Mouse (Mus musculus): ENCODE data around the gene Ddx47. TPM values are rescaled to one million over a fixed set of nuclear protein-coding genes. Genes with fewer than 3 reads are reported as not detected.
A peak's percentile ranks its signal among the peaks of the same experiment; 100 is the strongest.

Ddx47 gene
- total RNA-seq, 1 experiment from 2014 or later: 149 TPM

DNA sequence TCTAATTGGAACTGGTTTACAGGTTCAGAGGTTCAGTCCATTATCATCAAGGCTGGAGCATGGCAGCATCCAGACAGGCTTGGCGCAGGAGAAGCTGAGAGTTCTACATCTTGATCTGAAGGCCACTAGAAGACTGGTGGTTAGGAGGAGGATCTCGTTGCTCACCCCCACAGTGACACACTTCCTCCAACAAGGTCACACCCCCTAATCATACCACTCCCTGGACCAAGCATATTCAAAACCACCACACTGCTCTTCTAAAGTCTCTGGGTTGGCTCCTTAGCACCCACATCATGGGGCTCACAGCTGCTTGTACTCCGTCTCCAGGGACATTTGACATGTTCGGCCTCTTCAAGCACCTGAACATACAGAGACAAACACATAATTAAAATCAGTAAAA, 9.4 kb upstream of the Ddx47 start:
- ATAC-seq (replicated peaks; ENCODE audit: low read depth, poor library complexity, severe bottlenecking): peak; percentile 85

DNA sequence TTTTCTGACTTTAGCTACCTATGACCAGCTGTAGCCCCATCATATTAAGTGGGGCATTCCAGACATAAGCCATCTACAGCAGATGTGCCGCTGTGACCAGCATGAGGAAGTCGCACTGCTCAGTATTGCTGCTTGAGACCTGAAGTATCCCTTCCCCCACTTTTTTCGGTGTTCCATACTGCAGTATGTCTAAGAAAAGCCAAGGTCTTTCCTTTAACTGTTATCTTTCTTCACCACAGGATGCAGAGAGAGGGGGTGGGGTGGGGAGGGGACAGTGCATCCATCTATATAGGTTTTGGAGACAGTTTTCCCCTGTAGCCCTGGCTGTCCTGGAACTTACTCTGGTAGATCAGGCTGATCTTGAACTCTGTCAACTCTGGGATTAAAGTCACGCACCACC, 5.0 kb upstream of the Ddx47 start:
- ATAC-seq (replicated peaks; ENCODE audit: low read depth, poor library complexity, severe bottlenecking): peak; percentile 33

DNA sequence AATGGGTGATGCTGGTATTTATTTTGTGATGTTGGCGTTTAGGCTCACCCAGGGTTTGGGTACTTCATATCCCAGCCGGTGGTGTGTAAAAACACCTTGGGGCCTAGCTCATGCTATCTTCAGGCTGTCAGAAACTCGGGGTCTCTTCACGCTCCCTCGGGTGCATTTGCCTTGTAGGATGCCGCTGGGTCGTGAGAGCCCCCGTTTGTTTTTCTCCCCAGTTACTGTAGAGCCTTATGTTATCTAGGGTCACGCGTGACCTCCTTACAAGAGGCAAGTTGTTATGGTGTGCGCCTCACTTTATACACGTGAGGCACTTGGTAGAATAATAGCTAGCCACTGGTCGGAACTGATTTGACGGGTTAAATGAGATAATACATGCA, 313 bp downstream of the Ddx47 start:
- peak; percentile 33; the same call in 1 of the 2 replicates for ATAC-seq (replicated peaks; ENCODE audit: low read depth, poor library complexity, severe bottlenecking)

DNA sequence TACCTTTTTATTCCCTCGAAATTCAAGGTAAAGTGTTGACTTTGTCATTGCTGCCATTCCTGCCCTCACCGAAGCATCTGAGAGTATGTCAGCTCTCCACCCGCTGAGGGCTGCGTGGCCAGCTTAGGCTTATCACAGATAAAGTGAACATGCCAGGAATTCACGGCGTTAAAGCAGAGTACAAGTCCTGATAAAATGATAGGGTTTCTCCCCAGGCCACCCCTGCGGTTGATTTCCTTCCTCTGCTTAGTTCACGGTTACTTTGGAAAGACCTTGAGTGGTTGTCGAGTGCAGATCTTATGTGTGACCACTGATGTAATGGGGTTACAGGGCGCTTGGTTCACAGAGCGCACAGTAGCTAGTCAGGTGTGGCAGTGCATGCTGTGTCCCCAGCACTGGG, 5.8 kb downstream of the Ddx47 start:
- ATAC-seq (replicated peaks; ENCODE audit: low read depth, poor library complexity, severe bottlenecking): no peak

DNA sequence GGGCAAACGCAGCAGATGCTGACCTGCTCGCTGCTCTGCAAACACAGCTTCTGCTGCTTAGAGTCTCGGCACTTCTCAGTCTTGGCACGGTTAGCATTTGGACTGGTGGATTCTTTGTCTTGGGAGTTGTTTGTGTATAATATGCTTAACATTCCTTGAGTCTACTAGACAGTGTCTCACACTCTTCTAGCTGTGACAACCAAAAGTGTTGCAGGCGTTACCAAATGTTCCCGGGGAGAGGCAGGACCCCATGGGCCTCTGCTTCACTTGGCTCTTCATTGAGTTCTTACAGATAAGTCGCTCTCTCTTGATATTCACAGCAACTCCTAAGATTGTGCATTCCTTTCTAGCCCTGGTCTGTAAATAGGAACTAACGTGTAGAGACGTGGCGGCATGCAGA, 8.2 kb downstream of the Ddx47 start:
- no peak for ATAC-seq (replicated peaks; ENCODE audit: low read depth, poor library complexity, severe bottlenecking)

DNA sequence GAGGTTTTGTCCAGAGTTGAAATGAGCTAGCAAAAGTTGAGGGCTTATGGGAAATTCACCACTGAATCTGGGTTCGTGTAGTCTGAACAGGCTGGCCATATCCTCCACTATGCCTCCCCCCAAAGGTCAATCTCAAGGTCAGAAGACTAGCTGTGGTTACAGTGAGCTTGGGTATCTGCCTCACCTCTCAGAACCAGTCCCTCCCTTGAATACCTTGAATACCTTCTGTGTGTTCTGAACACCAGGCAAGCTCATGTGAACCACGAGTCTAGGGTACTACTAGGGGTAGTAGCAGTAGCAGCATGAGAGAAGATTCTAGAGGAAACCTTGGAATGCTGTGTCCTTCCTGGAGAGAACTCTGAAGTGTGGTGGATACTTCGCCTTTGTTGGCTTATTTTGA, 10.2 kb downstream of the Ddx47 start:
- ATAC-seq (replicated peaks; ENCODE audit: low read depth, poor library complexity, severe bottlenecking): no peak

DNA sequence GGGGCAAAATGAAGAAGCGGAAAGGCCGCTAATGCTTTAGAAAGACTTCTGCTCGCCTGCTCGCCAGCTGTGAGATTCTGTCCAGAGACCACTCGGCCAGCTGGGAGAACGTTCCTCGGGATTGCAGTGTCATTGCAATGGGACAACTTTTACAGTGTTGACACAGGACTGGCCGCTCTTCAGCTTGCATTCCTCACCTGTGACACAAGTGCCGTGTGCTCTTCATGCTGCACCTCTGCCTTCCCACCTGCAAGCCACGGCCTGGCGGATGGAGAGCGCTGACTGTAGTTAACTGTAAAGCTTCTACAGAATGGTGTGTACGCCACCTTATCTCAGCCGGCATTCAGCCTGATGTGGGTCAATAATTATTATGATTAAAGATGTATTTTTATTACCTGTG, 12.0 kb downstream of the Ddx47 start:
- no peak for ATAC-seq (replicated peaks; ENCODE audit: low read depth, poor library complexity, severe bottlenecking)

DNA sequence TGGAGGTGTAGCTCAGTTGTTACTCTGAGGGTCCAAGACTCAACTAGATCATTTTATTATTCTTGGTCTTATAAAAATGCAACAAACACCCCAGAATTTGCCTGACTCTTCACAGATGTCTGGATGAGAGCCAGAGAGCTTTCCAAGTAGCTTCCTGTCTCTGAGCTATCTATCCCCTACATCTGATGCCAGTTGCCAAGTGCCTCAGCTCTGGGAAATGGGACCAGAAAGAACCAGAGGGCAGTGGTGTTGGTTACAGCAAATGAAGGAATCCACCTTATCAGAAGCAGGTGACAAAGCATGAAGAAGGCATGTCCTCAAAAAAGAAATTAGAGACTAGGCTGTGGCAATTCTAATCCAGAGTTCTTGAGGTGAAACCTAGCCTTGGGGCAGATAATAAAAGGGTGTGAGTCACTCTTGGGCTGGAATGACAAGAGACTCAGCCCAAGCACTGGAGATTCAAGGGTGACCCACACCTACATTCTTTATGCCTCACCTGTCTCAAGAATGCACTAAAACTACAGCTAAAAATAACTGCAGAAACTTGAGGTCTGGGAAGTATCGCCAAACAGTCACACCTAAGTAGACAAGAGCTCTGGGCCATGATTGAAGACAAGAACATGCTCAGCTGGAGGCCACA, 13.5 kb downstream of the Ddx47 start:
- ATAC-seq (replicated peaks; ENCODE audit: low read depth, poor library complexity, severe bottlenecking): 0 out of 2 replicates have a peak, but pooled peaks have one; percentile 3

DNA sequence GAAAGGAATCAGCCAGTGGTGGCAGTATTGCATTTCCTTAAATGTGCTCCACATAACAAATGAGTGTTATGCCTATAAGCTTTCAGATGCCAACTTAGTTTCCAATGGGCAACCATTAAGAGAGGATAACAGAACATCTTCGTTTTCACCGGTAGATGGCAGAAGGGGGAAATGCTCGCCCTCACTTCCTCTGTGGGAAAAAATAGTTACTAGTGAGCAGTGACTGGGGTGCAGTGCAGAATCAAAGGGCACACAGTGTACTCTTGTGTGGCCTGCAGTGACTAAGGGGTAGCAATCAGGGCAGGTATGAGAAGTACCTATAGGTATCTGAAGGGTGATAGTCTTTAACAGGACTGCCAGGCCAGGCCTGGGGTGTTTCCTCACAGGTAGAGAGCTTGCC, 14.8 kb downstream of the Ddx47 start:
- peak; percentile 84 for ATAC-seq (replicated peaks; ENCODE audit: low read depth, poor library complexity, severe bottlenecking)

DNA sequence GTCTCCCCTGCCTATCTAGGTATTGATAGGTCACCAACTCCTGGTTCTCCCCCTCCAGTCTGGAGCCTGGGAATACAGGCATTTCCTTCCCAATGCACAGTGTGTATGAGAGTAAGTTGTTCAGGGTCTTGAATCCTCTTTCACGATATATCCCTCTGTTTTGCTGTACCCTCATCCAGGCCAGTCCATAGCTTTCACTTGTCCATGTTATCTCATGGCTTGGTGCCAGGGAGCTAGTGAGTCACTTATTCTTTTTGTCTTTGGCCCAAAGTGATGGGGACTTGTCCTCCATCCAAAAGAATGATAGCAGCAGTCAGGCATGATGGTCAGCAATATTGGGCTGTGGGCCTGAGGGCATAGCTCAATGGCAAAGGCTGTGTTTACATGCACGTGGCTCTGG, 15.3 kb downstream of the Ddx47 start:
- ATAC-seq (replicated peaks; ENCODE audit: low read depth, poor library complexity, severe bottlenecking): no peak

DNA sequence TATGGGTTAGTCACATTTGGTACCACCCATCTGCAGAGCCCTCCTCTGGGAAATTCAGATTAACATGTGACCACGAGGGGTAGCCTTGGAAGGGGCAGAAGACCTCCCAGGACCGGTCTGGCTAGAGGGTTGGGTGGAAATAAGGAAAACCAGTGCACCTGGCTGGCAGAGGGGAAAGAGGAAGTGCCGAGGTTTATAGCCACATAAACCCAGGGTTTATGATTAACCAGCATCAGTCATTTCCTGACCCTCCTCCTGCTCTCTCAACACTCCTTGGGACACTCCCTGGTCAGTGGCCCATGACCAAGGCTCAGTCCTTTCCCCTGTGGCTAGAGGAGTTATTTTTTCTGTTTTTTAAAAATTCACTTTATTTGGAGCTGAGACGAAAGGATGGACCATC, 17.8 kb downstream of the Ddx47 start:
- ATAC-seq (replicated peaks; ENCODE audit: low read depth, poor library complexity, severe bottlenecking): 0 out of 2 replicates have a peak, but pooled peaks have one; percentile 21

DNA sequence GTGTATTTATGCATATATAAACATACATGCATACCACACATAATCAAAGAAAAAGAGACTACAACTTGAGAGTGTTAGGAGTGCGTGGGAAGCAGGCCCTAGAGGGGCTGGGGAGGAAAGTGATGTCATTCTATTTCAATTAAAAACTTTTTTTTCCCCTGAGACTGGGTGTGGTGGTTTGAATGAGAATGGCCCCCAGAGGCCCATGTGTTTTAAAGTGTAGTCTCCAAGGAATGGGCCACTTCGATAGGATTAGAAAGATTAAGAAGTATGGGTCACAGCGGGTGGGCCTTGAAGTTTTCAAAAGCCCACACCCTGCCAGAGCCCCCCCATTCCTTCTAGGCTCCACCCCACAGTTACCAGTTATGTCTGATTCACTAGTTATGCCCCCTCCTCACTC, 27.3 kb downstream of the Ddx47 start:
- no peak for ATAC-seq (replicated peaks; ENCODE audit: low read depth, poor library complexity, severe bottlenecking)

DNA sequence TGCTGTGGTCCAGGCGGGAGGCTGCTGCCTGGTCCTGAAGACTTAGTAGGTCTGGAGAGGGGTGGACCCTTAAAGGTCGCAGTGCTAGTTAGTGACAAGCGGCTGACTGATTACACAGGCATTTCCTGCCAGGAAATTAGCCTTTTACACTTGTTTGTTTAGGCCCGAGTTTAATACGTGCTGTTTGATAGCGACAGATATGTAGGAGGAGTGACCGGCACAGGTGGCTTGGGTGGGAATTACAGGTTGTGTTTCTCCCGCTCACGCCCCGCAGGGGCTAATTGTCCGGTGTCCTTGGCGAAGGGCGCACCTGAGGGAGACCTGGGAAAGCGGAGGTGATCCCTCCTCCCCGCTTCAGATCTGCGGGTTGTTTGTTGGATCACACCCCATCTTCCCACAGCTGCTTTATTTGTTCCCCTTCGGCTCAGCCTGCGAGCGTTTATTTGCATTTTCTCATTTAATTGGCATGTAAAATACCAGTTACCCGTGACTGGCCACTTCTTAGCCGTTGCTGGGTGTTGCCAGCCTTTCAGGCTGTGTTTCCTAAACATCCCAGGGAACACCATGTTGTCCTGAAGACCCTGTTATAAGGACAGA, 29.0 kb downstream of the Ddx47 start:
- ATAC-seq (replicated peaks; ENCODE audit: low read depth, poor library complexity, severe bottlenecking): 0 out of 2 replicates have a peak, but pooled peaks have one; percentile 29

DNA sequence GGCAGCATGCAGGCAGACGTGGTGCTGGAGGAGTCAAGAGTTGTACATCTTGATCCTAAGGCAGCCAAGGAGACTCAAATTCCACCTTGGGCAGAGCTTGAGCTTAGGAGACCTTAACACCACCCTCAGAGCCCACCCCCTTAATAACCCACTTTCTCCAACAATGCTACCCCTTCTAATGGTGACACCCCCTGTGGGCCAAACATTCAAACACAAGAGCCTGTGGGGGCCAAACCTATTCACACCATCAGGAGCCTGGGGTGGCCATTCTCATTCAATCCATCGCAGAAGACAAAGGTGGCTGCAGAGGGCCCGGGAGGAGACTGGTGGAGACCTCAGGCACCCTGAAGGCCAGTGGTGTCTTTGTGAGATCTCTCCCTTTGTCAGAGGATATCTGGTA, 30.5 kb downstream of the Ddx47 start:
- no peak for ATAC-seq (replicated peaks; ENCODE audit: low read depth, poor library complexity, severe bottlenecking)

DNA sequence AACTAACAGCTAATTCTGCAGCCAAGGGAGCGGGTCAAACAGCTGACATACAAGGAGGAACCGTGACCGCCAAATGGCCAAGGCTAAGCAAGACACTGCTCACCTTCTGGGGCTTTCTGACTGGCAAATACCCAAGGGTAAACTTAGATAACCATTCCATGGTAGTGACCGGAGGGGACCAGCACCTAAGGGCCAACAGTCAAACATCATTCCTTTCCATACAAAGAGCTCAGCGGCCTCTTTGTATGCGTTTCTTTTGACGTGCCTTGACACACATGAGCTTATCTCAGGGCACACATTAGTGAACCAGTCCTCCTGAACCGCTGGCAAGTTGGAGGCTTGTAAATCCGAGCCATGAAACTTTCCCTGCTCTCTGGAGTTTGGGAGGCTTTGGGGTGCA, 35.9 kb downstream of the Ddx47 start:
- no peak for ATAC-seq (replicated peaks; ENCODE audit: low read depth, poor library complexity, severe bottlenecking)

DNA sequence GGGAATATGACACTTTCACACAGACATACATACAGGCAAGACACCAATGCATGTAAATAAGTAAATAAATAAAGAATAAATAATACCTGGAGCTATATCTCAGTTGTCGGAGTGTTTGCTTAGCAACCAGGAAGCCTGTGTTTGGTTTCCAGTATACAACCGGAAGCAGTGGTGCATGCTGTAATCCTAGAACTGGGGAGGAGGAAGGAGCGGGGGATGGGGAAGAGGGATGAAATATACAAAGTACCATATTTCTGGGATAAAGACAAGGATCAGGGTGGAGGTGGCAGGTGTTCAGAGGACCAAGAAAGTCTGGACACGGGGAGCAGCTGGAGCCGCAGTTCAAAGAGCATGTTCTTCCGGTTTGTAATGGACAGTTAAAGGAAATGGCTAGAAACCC, 37.1 kb downstream of the Ddx47 start:
- ATAC-seq (replicated peaks; ENCODE audit: low read depth, poor library complexity, severe bottlenecking): no peak

DNA sequence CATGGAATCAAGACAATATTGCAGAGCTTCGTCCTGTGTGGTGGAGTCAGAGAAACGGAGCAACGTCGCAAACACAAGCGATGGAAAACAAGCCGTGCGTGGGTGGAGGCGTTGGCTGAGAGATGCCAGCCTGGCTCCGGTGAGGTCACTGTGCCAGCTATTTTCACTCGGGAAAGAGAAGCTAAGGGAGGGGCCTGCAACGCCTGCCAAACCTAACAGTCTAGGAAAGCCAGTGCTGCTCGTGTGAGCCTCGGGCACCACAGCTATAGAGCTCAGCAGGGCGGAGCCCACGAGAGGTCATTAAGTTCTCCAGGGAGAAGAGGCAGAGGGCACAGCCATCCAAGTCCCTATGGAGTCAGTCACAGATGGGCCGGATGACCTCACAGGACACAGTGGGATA, 37.5 kb downstream of the Ddx47 start:
- ATAC-seq (replicated peaks; ENCODE audit: low read depth, poor library complexity, severe bottlenecking): no peak

DNA sequence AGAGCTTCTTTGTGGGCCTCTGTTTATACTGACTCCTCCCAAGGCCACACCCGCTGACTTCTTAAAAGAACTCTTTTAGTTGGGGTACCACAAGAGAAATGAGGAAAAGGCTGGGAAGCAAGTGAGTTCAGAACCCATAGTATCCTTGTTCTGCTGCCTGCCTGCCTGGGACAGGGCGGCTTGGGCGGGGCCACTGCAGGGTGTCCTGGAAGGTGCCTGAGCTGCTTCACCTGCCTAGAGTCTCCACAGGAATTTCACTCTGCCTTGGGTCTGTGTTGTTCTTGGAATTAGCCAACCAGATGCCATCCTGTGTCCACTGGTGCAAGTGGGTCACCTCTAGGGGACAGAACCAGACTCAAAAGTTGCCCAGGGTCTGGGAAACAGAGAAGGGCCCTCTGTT, 42.4 kb downstream of the Ddx47 start:
- no peak for ATAC-seq (replicated peaks; ENCODE audit: low read depth, poor library complexity, severe bottlenecking)

DNA sequence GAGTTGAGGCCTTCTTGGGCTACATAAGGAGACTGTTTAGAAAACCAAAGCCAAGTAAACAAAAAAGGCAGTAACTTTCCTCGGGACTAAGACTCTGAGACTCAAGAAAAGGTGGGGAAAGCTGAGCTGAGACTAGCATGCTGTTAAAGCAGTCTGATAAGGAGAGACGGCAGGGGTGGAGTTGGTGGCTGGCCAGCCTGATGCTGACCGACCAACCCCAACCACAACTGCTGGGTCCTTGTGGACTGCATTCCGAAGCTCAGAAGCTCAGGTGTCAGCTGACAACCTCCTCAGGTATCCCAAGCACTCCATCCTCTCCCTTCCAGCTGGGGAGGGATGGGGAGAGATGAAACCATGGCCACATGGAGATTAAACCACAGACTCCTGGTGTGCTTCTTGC, 44.5 kb downstream of the Ddx47 start:
- no peak for ATAC-seq (replicated peaks; ENCODE audit: low read depth, poor library complexity, severe bottlenecking)

DNA sequence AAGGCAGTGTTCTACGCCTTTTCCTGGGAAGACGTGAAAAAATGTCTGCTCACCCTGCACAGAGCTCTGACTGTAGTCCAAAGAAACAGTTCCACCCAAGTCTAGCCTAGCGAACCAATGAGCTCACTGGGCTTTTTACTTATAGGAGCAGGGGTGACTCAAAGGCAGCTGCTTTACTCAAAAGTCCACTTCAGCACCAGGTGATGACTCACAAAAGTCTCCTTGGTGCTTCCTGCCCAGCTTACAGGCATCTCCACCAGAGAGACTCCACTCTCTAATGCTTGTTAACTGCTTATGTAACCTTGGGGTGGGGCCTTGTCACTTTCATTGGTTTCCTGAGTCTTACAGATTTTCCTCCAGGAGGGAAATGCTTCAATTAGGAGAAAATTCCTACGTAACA, 49.3 kb downstream of the Ddx47 start:
- ATAC-seq (replicated peaks; ENCODE audit: low read depth, poor library complexity, severe bottlenecking): no peak

DNA sequence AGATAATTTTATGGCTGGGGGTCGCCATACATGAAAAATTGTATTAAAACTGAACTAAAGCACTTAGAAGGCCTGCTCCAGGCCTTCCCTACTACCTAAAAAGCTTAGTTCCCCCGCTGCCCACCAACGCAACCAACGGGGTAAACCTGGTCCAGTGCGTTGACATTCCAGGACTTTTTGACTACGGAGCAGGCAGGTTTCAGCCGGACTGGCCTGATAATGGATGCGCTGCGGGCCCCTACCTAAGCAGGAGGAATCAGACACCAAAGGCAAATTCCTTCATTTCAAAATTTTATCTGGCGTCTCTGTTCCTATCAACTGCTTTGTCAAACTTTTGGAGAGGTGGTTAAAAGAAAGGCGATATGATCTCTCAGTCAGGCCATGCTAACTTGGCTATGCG, 53.2 kb downstream of the Ddx47 start:
- ATAC-seq (replicated peaks; ENCODE audit: low read depth, poor library complexity, severe bottlenecking): no peak

DNA sequence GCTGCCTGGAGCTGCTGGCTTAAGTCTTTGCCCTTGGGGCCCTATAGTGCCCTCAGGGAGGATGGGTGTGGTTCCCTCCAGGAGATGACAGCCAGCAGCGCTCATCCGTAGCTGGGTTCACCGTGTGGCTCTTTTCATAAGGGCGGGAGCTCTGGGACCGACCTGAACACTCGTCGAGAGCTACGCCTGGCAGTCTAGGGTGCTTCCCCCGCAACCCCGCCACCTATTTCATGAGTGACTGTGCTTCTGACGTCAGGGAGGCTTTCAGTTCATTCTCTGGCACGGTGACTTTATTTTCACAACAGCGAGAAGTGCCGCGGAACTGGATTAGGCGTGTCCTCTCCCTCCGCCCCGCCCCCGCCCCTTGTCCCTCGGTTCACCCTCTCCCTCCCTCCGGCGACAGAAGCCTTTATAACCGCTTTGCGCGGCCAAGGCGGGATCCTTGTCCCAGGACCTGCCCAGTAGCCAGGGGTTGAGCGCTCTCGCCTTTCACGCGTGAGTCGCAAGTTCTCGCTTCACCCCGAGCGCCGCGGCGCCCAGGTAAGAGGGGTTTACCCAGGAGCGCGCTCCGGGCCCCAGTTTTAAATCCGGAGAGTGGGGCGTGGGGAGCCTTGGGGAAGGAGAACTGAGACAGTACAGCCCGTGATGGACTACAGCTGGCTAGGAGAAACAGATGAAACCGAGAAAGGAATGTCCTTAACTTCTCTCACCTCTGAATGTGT, 54.0 kb downstream of the Ddx47 start, which contains the start of gene Gprc5a:
TSS of gene Gprc5a (plus strand) at position 416 of the 722 bp plus-strand sequence.
- peak; percentile 95 for ATAC-seq (replicated peaks; ENCODE audit: low read depth, poor library complexity, severe bottlenecking)

All from common myeloid progenitor, adult 5-6 weeks (primary cell).